Mouse (Mus musculus) CH12.LX (cell line): Measurements from ENCODE around the gene Rapgef2.

Experiments used
- CHD2 ChIP-seq: IDR thresholded peaks from 2 replicates; pipeline ENCODE4 v1.6.1; 2011; ENCODE audit warnings: low read length, improper control_type of control experiment
- CTCF ChIP-seq, 2 experiments: IDR thresholded peaks in 1 of 2; conservative IDR thresholded peaks in 1 of 2; 2 replicates each; pipeline ENCODE4 v1.5.1; 2011 to 2012; ENCODE audit warnings: low read depth in 2 of 2, low read length in 2 of 2, improper control_type of control experiment in 1 of 2, inconsistent platforms in 1 of 2, mild to moderate bottlenecking in 1 of 2, moderate library complexity in 1 of 2
- ELF1 ChIP-seq: IDR thresholded peaks from 2 replicates; pipeline ENCODE4 v1.6.1; 2014; ENCODE audit warnings: low read depth, mild to moderate bottlenecking, inconsistent platforms, low read length, improper control_type of control experiment
- EP300 ChIP-seq: IDR thresholded peaks from 2 replicates; pipeline ENCODE4 v1.6.1; 2011; ENCODE audit warnings: low read length, improper control_type of control experiment
- ETS1 ChIP-seq: conservative IDR thresholded peaks from 2 replicates; pipeline ENCODE4 v1.6.1; 2012; ENCODE audit warnings: low read depth, mild to moderate bottlenecking, inconsistent platforms, low read length, improper control_type of control experiment, moderate library complexity
- GABPA ChIP-seq: IDR thresholded peaks from 2 replicates; pipeline ENCODE4 v1.6.1; 2012; ENCODE audit warnings: low read depth, low read length, improper control_type of control experiment, inconsistent platforms; ENCODE audit not compliant: insufficient replicate concordance
- HCFC1 ChIP-seq: IDR thresholded peaks from 2 replicates; pipeline ENCODE4 v1.6.1; 2012; ENCODE audit warnings: low read depth, mild to moderate bottlenecking, inconsistent platforms, low read length, improper control_type of control experiment
- IRF4 ChIP-seq: IDR thresholded peaks from 2 replicates; pipeline ENCODE4 v1.6.1; 2014; ENCODE audit warnings: low read depth, mild to moderate bottlenecking, inconsistent platforms, low read length, improper control_type of control experiment
- MAFK ChIP-seq: IDR thresholded peaks from 2 replicates; pipeline ENCODE4 v1.6.1; 2011; ENCODE audit warnings: low read length, improper control_type of control experiment; ENCODE audit not compliant: insufficient replicate concordance
- MAX ChIP-seq: IDR thresholded peaks from 2 replicates; pipeline ENCODE4 v1.6.1; 2011; ENCODE audit warnings: low read length, improper control_type of control experiment
- POLR2A ChIP-seq: IDR thresholded peaks from 2 replicates; pipeline ENCODE4 v1.6.1; 2011; ENCODE audit warnings: low read depth, mild to moderate bottlenecking, improper control_type of control experiment, low read length
- UBTF ChIP-seq: IDR thresholded peaks from 2 replicates; pipeline ENCODE4 v1.6.1; 2012; ENCODE audit warnings: low read depth, mild to moderate bottlenecking, inconsistent platforms, low read length, improper control_type of control experiment, moderate library complexity
- USF1 ChIP-seq: IDR thresholded peaks from 2 replicates; pipeline ENCODE4 v1.6.1; 2014; ENCODE audit warnings: low read depth, mild to moderate bottlenecking, inconsistent platforms, low read length, improper control_type of control experiment
- ZNF384 ChIP-seq: IDR thresholded peaks from 2 replicates; pipeline ENCODE4 v1.6.1; 2012; ENCODE audit warnings: low read depth, low read length, improper control_type of control experiment, inconsistent platforms

GRCm38 (mm10) chr3:79173291-79173690 is 113.0 kb downstream of the Rapgef2 start:
- TF ChIP-seq CHD2, result no peak
- TF ChIP-seq POLR2A, result no peak
- TF ChIP-seq CTCF (conservative IDR thresholded peaks at IDR 0.05 in 1 of 2, IDR thresholded peaks at IDR 0.05 in 1 of 2; ENCODE audit: low read depth in 2 of 2, low read length in 2 of 2), result no peak
- TF ChIP-seq MAX, result no peak
- TF ChIP-seq EP300, result no peak
- TF ChIP-seq IRF4, result no peak
- no peak for TF ChIP-seq USF1
- TF ChIP-seq UBTF, result no peak
- TF ChIP-seq MAFK, result no peak
- no peak for TF ChIP-seq ELF1
- TF ChIP-seq ZNF384, result no peak
- TF ChIP-seq GABPA, result no peak
- TF ChIP-seq ETS1, result no peak
- TF ChIP-seq HCFC1, result no peak
